Mouse (Mus musculus): ENCODE measurements around the gene Wbp11.

The Wbp11 gene

DNA sequence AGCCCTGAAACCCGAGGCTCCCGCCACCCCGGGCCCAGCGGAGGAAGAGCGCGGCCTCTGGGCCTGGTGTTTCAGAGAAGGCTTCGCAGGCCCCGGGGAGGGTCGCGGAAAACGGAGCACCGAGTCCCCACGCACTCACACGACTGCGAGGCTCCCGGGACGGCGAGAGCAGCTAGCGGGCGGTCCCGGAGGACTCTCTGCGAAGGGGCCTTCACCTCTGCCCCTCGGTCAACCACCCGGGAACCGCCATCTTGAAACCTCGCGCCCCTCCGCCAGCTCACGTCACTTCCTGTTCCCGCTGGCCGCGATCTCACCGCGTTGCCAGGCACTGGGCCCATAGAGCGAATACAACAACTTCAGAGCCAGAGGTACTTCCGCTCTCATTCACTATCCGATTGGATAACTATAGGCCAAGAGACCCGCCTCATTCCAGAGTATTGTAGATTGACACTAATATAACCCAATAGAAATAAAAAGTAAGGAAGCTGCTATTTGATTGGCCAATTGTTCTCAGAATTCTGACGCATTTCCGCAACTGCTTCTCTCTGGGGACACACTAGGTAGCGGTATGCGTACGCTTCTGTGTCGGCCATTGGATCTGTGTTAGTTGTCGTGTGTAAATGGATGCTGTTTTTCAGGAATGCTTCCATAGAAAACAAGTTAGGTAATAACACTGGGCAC is at the start of gene Wbp11:
Gene Wbp11, minus strand, starts transcription at position 353 of the 681 bp plus-strand sequence.
- DNase-seq (ENCODE audit: extremely low spot score, low spot score) = peak; percentile 91

DNA sequence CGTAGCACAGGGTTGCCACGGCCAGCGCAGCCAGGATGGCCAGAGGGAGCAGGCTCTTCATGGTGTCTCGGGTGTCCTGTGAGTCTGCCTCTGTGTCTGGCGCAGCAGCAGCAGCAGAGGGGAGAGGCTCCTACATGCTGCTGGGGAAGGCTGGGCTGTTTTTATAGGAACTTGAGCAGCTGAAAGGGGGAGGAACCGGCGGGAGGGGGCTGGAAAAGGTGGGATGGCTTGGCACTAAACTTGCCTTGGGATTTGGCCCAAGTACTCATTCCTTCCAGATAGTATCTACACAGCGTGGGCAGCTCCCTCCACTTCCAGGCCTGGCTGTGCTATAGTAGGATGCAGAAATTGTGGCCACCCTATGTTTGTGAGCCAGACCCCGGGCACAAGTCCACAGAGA is 47.6 kb upstream of the Wbp11 start, which contains the start of gene Mgp:
Gene Mgp, minus strand, starts transcription at position 154 of the 400 bp plus-strand sequence.
- DNase-seq (ENCODE audit: extremely low spot score, low spot score) = no peak

DNA sequence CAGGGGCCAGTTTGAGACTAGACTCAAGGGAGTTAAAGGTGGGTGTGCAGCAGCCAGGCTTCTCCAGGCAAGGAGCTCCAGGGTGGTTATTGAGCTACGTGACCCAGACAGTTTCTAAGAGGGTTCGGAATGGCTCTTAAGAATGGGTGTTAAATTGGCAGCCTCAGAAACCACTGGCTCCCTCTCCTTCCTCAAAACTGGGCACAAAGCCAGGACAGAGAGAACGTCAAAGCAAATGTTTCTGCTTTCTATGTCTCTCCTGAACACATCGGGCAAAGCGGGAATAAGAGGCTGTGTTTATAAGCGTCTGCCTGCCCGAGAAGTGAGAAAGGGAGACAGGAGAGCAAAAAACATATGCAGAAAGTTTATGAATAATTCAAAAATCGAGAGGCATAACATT is 46.6 kb upstream of the Wbp11 start:
- no peak for DNase-seq (ENCODE audit: extremely low spot score, low spot score)

DNA sequence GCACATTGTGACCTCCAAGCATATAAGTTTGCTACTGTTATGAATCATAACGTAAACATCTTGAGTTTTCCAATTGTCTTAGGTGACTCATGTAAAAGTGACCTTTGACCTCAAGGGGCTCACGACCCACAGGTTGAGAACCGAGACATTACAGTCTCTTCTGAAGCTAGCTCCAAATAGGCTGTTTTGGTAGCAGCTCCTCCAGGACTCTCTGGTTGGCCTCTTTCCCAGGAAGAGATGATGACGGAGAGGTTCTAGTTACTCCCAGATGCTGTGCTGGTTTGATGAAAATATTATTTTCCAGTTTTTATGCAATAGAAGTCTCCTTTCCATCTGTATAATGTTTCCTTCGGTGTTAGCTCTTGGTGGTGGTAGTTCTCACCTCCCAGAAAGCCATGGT is 40.9 kb upstream of the Wbp11 start:
- DNase-seq (ENCODE audit: extremely low spot score, low spot score) = no peak

GRCm38 (mm10) chr6:136866150-136866549 is 38.1 kb upstream of the Wbp11 start:
- no peak for DNase-seq (ENCODE audit: extremely low spot score, low spot score)

- no peak for DNase-seq (ENCODE audit: extremely low spot score, low spot score)
These were observed 37.3 kb upstream of the Wbp11 start for GRCm38 (mm10) chr6:136865360-136865759.

DNA sequence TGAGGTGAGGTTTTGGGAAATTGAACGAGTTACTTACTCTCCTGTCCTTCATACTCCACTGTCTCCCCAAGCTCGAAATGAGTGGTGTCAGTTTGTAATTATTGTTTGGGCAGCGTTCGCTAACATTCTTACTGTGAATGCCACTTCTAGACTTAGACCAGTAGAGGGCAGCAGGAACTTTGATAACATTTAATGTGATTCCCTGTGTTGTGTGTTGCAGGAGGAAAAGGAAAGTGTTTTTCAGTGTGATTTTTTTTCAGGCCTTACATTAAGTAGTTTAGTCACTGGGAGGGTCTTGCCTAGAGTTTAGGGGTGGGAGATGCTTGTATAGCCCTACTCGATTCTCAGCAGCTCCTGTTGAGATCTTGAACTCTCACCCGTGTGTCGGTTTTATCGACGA is 33.0 kb upstream of the Wbp11 start:
- DNase-seq (ENCODE audit: extremely low spot score, low spot score) = no peak

DNA sequence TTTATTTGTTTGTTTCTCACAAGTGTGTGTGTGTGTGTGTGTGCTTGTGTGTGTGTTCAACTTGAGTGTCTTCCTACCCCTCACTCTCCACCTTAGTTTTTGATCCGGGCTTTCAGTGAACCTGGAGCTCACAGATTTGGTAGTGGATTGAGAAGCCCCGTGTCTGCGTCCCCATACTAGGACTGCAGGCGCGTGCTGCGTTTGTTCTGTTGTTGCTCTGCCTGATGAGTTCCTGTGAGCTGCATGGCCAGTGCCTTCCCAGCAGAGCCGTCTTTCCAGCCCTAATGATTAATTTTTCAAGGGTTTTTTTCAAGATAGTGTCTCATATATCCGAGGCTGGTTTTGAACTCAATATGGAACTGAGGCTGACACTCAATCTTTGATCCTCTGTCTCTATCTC is 30.4 kb upstream of the Wbp11 start:
- no peak for DNase-seq (ENCODE audit: extremely low spot score, low spot score)

DNA sequence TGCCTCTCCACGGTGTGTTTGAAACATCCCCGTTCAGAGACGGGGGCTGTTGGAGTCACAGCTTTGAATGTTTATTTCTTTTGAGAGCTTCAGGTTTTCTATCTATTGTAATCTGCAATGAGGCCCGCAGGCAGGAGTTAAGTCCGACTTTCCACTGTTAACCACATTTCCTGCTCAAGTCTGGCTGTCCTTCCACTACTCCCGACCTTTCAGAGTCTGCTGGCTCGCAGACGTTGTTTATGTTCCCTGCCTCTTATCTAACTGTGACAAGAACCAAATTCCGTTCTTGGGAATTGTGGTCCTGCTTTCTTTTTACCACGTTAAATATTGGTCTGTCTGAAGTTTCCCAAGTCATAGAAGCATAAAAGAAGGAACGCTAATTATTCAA is 29.8 kb upstream of the Wbp11 start:
- no peak for DNase-seq (ENCODE audit: extremely low spot score, low spot score)

GRCm38 (mm10) chr6:136857186-136857872 is 29.3 kb upstream of the Wbp11 start, which contains the start of gene Art4:
TSS of gene Art4 (minus strand) at chr6:136857733.
- no peak for DNase-seq (ENCODE audit: extremely low spot score, low spot score)

GRCm38 (mm10) chr6:136856071-136856636 is 28.1 kb upstream of the Wbp11 start:
- DNase-seq (ENCODE audit: extremely low spot score, low spot score) = no peak

- no peak for DNase-seq (ENCODE audit: extremely low spot score, low spot score)
These were observed 27.1 kb upstream of the Wbp11 start for GRCm38 (mm10) chr6:136855183-136855582.

GRCm38 (mm10) chr6:136854361-136854781 is 26.3 kb upstream of the Wbp11 start:
- no peak for DNase-seq (ENCODE audit: extremely low spot score, low spot score)

DNA sequence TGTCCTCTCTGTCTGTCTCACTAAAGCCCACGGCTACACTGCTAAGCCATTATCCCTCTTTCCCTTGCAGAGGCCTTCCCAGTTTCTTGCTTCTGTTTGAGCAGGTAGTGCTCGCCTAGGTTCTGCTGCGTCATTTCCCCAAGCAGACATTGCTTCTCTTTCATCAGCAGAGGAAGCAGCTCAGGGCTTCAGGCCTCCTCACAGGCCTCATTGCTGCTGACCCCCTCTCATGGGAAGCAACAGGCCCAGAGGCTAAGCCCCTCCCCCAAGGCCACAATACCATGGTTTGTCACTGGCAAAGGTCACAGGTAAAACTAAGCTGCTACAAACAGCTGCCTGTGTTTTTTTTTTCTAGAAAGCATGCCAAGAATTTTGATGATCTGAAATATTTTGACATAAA is 24.7 kb upstream of the Wbp11 start:
- no peak for DNase-seq (ENCODE audit: extremely low spot score, low spot score)

DNA sequence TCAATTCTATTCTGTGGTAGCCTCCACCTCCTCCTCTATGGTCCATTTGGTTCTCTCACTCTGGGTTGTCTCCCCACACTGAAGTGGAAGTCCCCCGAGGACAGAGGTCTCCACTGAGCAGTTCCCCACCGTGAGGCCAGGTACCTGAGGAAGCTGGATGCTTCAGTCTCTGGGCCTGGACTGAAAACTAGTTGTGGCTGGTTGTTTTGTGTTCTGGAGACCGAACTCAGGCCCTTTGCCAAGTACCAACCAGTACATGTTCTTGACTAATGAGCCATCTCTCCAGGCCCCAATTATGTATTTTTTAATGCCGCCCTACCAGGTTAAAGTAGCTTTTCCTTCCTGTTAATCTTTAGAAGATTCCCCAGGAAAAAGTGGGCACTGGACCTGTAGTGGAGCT is 24.3 kb upstream of the Wbp11 start:
- DNase-seq (ENCODE audit: extremely low spot score, low spot score) = no peak

DNA sequence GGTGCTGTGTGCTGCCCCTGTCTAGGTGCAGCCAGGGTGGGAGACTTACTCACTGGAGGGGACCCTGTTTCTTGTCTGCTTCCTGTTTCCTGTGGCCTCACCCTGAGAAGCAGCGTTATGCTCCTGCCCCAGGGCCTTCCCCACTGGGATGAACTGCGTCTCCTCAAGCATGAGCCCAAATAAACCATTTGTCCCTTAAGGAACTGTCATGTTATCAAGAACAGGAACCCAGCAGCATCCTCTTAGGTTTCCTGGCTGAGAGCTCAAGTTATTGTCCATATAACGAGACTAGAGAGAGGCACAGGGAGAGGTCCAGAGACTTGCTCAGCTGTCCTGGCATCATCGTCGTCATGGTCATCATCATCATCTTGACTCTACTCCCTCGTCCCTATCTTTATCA is 22.2 kb upstream of the Wbp11 start:
- no peak for DNase-seq (ENCODE audit: extremely low spot score, low spot score)

DNA sequence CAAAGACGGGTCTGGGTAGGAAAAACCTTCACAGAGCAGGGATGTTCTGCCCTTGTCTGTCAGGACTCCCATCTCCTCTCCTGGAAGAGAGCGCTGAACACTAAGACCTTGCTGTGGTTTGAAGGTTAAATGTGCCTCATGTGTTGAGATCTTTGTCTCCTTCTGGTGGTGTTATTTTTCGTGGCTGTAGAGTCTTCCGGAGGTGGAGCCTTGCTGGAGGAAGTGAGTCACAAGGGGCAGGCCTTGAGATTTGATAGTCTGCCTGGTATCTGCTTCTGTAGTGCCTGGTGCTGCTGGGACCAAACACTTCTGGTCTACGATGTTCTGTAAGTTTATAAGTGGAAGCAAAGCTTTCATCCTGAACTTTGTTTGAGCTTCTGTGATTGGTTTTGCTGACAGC is 20.9 kb upstream of the Wbp11 start:
- DNase-seq (ENCODE audit: extremely low spot score, low spot score) = no peak

GRCm38 (mm10) chr6:136848399-136848798 is 20.4 kb upstream of the Wbp11 start:
- DNase-seq (ENCODE audit: extremely low spot score, low spot score) = no peak

- peak; percentile 49 for DNase-seq (ENCODE audit: extremely low spot score, low spot score)
These were observed 19.8 kb upstream of the Wbp11 start for GRCm38 (mm10) chr6:136847790-136848189.

DNA sequence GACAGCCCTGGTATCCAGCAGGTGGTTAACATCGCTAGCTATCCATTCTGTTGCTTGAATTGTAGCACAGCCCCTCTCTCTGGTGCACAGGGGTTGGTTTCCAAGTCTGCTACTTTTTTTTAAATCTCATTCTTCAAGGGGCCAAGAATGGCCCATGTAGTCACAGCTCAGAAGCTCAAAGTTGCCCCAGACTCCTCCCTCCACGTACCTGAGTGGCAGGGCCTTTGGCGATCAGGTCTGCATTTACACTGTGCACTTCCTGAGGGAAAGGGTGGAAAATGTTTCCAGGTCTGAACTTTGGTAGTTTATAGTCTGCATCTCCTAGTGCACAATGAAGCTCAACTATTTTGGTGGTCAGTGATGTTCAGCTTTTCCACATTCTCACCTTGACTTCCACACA is 19.2 kb upstream of the Wbp11 start:
- no peak for DNase-seq (ENCODE audit: extremely low spot score, low spot score)

DNA sequence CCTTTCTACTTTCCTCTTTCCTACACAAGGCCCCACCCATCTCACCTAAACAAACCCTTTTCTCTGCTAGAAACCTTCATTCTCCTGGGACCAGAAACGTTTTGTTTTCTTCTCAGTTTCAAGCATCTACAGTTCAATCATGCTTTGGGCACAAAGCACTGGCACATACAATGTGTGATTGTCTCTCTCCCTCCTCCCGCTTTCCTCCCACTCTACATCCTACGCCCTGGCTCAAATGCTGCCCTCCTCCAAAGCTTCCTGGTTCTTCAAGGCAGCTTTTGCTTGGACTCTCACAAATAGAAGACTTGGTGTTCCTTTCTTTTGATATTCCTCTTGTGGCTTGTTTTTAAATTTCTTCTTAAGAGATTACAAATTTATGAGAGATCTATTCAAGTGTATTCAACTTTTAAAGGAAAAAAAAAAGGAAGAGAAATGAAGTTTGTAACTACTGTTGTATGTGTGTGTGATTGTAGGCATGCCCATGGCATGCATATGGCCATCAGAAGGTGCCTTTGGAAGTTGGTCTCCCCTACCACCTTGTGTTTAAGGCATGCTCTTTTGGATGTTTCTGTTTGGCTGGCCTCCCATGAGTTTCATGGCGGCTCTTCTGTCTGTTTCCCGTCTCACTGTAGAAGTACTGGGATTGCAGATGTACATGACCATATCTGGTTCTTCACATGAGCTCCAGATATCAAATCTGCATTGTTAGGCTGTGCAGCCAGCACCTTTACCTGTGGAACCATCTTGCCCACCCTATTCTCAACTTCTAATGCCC is 17.9 kb upstream of the Wbp11 start:
- no peak for DNase-seq (ENCODE audit: extremely low spot score, low spot score)

- DNase-seq (ENCODE audit: extremely low spot score, low spot score) = no peak
These were observed 16.9 kb upstream of the Wbp11 start for GRCm38 (mm10) chr6:136844903-136845302.

All from neural tube, embryonic 10.5 days (tissue).